Mouse (Mus musculus): ENCODE data around the gene Hemk1. TPM values are rescaled to one million over a fixed set of nuclear protein-coding genes. Genes with fewer than 3 reads are reported as not detected.

Hemk1 gene
- polyA plus RNA-seq, 1 experiment from 2014 or later: 10.1 TPM

DNA sequence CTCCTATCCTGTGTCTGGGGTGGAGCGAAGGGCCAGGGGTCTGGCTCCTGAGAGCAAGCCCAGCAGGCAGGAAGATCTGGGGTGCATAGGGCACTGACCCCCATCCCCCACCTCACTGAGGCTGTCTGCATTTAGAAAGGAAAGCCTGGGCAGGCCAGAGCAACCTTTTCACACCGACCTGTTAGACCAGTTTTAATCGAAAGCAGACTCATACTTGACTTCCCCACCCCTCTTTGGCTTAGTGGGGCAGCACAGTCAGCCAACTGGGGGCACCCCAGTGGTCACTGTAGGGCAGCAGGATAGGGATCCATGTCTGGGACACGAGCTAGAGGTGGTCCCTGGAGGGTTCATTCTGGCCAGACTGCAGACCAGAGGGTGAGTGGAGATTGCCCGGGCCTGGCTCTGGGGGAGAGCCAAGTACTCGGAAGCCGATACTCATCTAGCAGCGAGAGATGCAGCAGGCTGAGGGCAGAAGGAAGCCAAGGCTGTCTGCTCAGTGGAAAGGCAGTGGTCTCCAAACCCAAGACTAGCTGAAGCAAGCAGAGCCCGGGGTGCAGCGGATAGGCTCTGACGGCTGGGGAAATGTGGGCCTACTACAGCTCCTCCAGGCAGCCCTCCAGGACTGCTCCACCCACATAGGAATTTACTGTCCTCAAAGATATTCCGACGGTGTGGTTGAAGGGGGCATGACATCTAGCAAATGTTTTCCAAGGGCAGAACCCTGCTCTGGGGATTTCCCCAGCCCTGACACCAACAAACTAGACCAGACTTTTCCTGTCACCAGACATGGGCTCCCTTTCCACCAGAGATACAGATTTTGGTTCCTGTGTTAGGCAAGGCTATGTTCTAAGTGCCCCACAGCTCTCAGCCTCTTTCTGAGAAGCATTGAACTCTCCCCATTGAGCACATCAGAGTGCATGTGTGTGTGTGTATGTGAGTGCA is 32.3 kb downstream of the Hemk1 start:
- WGBS: 43% methylated on average over 13 of the region's 13 CpGs
- Histone ChIP-seq H3K9ac (no peak overlapping the region), H3K27me3 (no peaks in the 10 kb centered on the region), H3K4me2 (no peak overlapping the region), H3K36me3 (peaks cover 16% of the 10 kb centered on the region), H3K9me3 (no peaks in the 10 kb centered on the region), H3K27ac (no peak overlapping the region; the same call in 1 of the 2 replicates), H3K4me1 (peaks cover 21% of the 10 kb centered on the region), H3K4me3 (no peak overlapping the region)
- no peak for ATAC-seq (ENCODE audit: insufficient number of reproducible peaks, low FRiP score, low TSS enrichment, low read depth)

DNA sequence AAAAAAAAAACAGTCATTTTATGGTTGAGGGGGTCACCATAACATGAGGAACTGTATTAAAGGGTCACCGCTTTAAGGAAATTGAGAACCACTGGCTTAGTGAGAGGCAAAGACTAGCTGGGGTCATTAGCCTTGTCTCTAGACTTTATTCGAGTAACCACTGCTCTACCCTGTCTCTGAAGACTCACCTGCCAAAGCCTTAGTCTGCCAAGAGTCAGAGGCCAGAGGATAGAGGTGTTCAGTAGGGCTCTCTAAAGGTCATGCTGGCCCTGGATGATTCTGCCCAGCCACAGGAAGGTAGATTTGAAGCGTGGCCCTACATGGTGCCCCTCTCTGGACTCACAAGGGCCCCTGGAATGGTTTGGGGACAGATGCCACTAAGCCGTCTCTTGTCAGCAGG is 33.1 kb downstream of the Hemk1 start:
- Histone ChIP-seq H3K27ac (no peak overlapping the region), H3K4me2 (no peak overlapping the region), H3K4me3 (no peak overlapping the region), H3K4me1 (peaks cover 21% of the 10 kb centered on the region), H3K9me3 (no peaks in the 10 kb centered on the region), H3K27me3 (no peaks in the 10 kb centered on the region), H3K9ac (no peak overlapping the region), H3K36me3 (peaks cover 24% of the 10 kb centered on the region)
- ATAC-seq (ENCODE audit: insufficient number of reproducible peaks, low FRiP score, low TSS enrichment, low read depth): no peak
- WGBS: 79% methylated on average over 4 of the region's 4 CpGs

DNA sequence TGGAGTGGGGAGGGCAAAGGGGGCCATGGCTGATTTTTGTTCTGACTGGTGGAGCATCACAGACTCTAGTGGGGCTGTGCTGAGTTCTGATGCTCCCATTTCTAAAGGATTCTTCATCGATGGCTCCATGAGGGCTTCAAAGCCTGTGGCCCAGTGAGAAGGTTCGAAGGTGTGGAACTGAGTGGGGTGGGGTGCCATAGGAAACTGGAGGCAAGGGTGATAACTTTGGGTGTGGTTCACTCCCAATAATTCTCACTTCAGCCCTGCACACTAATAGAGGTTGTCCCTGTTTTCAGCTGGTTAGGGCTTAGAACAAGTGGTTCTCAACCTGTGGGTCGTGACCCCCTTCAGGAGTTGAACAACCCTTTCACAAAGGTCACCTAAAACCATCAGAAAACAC is 33.8 kb downstream of the Hemk1 start:
- no peaks in the 10 kb centered on the region for H3K9me3 ChIP-seq
- H3K4me1 ChIP-seq: peaks cover 21% of the 10 kb centered on the region
- ATAC-seq (ENCODE audit: insufficient number of reproducible peaks, low FRiP score, low TSS enrichment, low read depth): no peak
- H3K4me3 ChIP-seq: no peak overlapping the region
- 89% methylated on average over 3 of the region's 3 CpGs for WGBS
- H3K27me3 ChIP-seq: no peaks in the 10 kb centered on the region
- H3K4me2 ChIP-seq: no peak overlapping the region
- H3K9ac ChIP-seq: no peak overlapping the region
- H3K36me3 ChIP-seq: peaks cover 27% of the 10 kb centered on the region
- H3K27ac ChIP-seq: no peak overlapping the region

DNA sequence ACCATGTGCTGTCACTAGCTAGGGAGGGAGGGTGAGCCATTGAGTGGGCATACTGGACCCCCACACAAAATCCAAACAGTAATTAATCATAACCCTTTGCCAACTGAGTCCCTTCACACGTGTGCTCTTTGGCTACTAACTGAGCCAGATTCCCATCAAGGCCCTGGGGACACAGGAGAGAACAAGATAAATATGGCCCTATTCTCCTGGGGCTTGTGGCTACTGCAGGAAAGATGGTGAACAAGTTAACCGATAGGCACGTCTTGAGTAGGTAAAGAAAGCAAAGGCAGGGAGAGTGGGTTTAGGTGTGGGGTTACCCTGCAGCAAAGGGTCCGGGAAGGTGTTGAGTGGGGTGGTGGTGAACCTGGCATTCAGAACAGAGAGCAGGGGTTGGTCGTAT is 34.2 kb downstream of the Hemk1 start:
- Histone ChIP-seq H3K27ac (no peak overlapping the region), H3K4me3 (no peak overlapping the region), H3K4me1 (peaks cover 23% of the 10 kb centered on the region), H3K36me3 (peaks cover 27% of the 10 kb centered on the region), H3K27me3 (no peaks in the 10 kb centered on the region), H3K9me3 (no peaks in the 10 kb centered on the region), H3K9ac (no peak overlapping the region), H3K4me2 (no peak overlapping the region)
- ATAC-seq (ENCODE audit: insufficient number of reproducible peaks, low FRiP score, low TSS enrichment, low read depth): no peak
- WGBS: 77% methylated on average over 5 of the region's 5 CpGs

DNA sequence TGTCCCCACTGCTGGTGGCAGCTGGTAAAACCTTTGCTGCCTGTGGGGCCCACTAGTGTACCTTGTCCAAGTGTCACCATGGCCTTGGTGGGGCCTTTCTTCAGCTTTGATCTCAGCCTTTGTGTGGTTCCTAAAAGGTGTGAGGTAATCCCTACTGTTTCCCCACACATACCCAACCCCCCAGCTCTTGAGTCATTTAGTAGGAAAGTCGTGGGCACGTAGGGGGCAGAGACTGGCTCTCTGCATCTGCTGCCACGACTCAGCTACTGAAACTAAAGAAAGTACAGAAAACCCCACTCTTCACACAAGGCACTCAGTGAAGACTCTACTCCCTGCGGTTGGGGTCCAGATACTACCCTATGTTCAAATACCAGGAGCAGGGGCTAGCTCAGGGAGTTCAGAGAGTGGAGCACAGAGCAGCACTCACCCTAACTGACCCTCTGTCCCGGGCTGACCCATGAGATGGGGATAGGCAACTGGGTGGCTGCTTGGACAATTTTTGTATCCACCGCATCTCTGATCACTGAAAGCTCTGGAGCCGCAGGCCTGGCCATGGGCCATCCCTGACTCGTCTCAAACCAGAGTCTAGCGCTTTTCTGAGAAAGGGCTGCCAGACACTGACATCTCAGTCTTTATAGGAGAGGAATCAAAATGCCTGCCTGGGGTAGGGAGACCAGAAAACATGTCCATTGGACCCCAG is 34.9 kb downstream of the Hemk1 start:
- WGBS: 76% methylated on average over 9 of the region's 9 CpGs
- ATAC-seq (ENCODE audit: insufficient number of reproducible peaks, low FRiP score, low TSS enrichment, low read depth): no peak
- no peak overlapping the region for H3K27ac ChIP-seq
- peaks cover 27% of the 10 kb centered on the region for H3K4me1 ChIP-seq
- H3K4me2 ChIP-seq: no peak overlapping the region
- H3K9me3 ChIP-seq: no peaks in the 10 kb centered on the region
- peaks cover 27% of the 10 kb centered on the region for H3K36me3 ChIP-seq
- H3K4me3 ChIP-seq: no peak overlapping the region
- no peak overlapping the region for H3K9ac ChIP-seq
- no peaks in the 10 kb centered on the region for H3K27me3 ChIP-seq

DNA sequence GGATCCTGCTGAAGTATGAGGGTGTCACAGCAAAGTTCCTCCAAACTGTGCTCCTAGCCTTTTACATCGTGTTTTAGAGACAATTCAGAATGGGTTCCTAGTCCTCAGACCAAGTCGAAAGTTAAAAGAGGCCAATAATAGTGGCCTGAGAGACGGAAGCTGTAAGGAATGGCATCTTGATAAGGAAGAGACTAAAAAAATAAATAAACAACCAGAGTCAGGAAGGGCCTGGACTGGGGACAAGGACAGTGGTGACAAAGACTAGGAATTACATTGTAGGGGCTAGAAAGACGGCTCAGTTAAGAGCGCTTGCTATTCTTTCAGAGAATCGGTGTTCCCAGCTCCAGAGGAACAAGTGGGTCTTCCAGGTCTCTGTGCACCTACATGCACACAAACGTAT is 35.6 kb downstream of the Hemk1 start:
- Histone ChIP-seq H3K36me3 (peaks cover 27% of the 10 kb centered on the region), H3K4me1 (peaks cover 26% of the 10 kb centered on the region), H3K9ac (no peak overlapping the region), H3K27me3 (no peaks in the 10 kb centered on the region), H3K4me3 (no peak overlapping the region), H3K9me3 (no peaks in the 10 kb centered on the region), H3K27ac (no peak overlapping the region), H3K4me2 (no peak overlapping the region)
- ATAC-seq (ENCODE audit: insufficient number of reproducible peaks, low FRiP score, low TSS enrichment, low read depth): no peak
- 71% methylated on average over 7 of the region's 7 CpGs for WGBS

DNA sequence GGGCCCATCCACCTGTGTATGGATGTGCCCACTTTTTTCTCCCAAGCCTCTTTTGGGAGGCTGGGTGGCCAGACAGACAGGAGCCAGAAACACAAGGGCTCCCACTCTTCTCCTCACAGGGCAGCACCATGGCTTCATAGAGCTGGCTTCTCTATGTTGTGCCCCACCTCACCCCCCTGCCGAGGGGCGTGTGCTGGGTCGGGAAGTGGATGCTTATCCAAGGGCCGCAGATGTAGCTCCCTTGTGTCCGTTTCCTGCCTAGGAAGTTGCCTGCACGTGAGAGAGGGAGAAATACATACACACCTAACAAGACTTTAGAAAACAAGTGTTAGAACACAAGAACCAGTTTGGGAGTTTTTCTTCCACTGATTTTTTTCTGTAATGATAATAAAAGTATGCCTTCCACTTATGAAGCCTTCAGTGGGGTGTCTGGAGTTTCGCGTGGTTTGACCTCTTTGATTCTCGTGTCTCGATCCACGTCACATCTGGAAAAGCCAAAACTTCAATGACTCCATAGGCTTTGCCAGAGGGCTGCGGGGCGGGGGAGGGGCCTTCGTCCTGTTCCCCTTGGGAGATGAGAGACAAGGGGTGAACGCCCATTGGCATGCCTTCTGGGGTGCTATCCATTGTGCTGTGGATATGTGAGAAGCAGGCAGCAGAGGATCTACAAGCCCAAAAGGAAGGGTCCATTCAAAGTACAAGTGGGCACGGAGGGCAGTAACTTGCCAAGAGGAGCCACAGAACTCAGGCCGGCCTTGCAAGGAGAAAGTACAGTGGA is 36.4 kb downstream of the Hemk1 start:
- Histone ChIP-seq H3K27me3 (no peaks in the 10 kb centered on the region), H3K36me3 (peaks cover 27% of the 10 kb centered on the region), H3K4me1 (peaks cover 30% of the 10 kb centered on the region), H3K27ac (no peak overlapping the region), H3K4me2 (no peak overlapping the region), H3K9me3 (no peaks in the 10 kb centered on the region), H3K4me3 (no peak overlapping the region), H3K9ac (no peak overlapping the region)
- WGBS: 82% methylated on average over 17 of the region's 17 CpGs
- no peak for ATAC-seq (ENCODE audit: insufficient number of reproducible peaks, low FRiP score, low TSS enrichment, low read depth)

DNA sequence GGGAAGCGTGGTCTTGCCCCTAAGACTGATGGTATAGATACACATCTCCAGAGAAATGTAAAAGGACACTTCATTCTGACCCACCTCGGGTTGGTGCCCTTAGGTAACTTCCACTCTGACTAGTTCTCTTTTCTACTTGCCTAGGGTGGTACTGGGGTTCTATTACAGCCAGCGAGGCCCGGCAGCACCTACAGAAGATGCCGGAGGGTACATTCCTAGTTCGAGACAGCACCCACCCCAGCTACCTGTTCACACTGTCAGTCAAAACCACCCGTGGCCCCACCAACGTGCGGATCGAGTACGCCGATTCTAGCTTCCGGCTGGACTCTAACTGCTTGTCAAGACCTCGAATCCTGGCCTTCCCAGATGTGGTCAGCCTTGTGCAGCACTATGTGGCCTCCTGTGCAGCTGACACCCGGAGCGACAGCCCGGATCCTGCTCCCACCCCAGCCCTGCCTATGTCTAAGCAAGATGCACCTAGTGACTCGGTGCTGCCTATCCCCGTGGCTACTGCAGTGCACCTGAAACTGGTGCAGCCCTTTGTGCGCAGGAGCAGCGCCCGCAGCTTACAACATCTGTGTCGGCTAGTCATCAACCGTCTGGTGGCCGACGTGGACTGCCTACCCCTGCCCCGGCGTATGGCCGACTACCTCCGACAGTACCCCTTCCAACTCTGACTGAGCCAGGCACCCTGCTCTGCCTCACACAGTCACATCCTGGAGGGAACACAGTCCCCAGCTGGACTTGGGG is 37.8 kb downstream of the Hemk1 start:
- no peak overlapping the region for H3K9ac ChIP-seq
- ATAC-seq (ENCODE audit: insufficient number of reproducible peaks, low FRiP score, low TSS enrichment, low read depth): no peak
- H3K4me2 ChIP-seq: no peak overlapping the region
- no peaks in the 10 kb centered on the region for H3K9me3 ChIP-seq
- H3K36me3 ChIP-seq: peaks cover 27% of the 10 kb centered on the region
- no peak overlapping the region for H3K27ac ChIP-seq
- no peaks in the 10 kb centered on the region for H3K27me3 ChIP-seq
- H3K4me3 ChIP-seq: no peak overlapping the region
- 89% methylated on average over 30 of the region's 30 CpGs for WGBS
- H3K4me1 ChIP-seq: peaks cover 27% of the 10 kb centered on the region

DNA sequence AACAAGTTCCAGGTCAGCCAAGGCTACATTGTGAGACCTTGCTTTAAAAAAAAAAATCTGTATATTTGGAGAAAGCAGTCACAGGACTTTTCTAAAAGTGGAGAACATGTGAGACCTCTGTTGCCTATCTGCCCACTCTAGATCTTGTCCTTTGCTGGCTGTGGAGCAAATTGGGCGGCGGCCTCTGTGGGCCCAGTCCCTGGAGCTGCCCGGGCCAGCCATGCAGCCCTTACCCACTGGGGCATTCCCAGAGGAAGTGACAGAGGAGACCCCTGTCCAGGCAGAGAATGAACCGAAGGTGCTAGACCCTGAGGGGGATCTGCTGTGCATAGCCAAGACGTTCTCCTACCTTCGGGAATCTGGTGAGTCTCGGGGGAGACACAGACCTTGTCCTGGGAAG is 38.4 kb downstream of the Hemk1 start:
- no peak for ATAC-seq (ENCODE audit: insufficient number of reproducible peaks, low FRiP score, low TSS enrichment, low read depth)
- Histone ChIP-seq H3K9ac (no peak overlapping the region), H3K4me3 (no peak overlapping the region), H3K27me3 (no peaks in the 10 kb centered on the region), H3K27ac (no peak overlapping the region), H3K9me3 (no peaks in the 10 kb centered on the region), H3K4me2 (no peak overlapping the region), H3K4me1 (peaks cover 24% of the 10 kb centered on the region), H3K36me3 (peaks cover 27% of the 10 kb centered on the region)
- 88% methylated on average over 7 of the region's 7 CpGs for WGBS

DNA sequence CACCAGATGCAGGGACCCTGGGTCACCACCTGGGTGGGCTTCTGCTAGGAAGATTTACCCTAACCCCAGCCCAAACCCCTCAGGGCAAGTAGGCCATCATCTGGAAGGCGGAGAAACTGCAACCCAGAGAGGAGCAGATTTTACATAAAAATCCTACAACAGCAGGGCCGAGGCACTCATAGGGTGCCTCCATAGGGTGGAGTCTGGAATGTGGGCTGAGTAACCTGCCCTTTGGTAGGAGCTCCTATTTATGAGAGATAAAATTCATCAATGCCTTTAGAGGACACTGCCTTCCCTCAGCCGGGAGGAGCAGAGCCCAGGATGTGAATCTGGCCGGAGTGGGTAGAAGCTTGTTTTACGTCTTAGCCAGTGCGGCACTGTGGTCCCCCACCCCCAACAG is 39.3 kb downstream of the Hemk1 start:
- no peaks in the 10 kb centered on the region for H3K27me3 ChIP-seq
- H3K4me1 ChIP-seq: peaks cover 27% of the 10 kb centered on the region
- H3K27ac ChIP-seq: no peak overlapping the region
- no peak overlapping the region for H3K9ac ChIP-seq
- ATAC-seq (ENCODE audit: insufficient number of reproducible peaks, low FRiP score, low TSS enrichment, low read depth): no peak
- H3K36me3 ChIP-seq: peaks cover 27% of the 10 kb centered on the region
- H3K4me2 ChIP-seq: no peak overlapping the region
- WGBS: 70% methylated on average over 6 of the region's 6 CpGs
- H3K9me3 ChIP-seq: no peaks in the 10 kb centered on the region
- H3K4me3 ChIP-seq: peak overlapping the region; percentile 9; the same call in 1 of the 2 replicates

DNA sequence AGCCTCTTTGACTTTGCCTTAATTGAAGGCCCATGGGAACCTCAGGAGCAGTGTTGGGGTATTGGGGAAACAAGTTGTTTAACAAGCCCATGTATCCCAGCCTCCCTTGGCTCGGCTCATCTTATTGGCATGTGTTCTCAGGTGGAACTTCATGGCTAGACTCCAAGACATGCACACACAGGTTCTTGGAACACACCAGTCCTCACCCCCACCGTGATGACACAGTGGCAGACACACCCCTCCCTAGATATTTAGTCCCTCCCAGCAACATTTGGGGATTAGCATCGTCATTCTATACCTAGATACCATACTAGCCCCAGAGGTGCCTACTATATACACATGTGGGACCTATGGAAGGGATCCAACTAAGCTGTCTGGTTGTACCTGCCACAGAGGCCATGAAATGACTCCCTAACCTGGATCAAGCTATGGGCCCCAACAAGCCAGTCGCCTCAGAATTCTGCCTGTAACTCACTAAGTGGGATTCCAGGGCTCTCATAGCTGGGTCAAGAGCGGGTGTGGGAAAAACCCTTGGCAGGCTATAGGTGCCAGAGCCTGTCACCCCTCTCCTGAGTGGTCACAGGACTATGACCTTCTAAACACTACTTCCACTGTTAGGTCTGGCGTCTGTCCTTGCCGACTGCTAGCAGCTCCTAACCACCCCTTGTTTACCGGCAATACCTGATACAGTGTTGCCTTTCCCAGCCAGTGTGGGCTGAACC is 39.9 kb downstream of the Hemk1 start:
- peak overlapping the region; percentile 84 for H3K4me2 ChIP-seq
- H3K9ac ChIP-seq: no peak overlapping the region
- peaks cover 27% of the 10 kb centered on the region for H3K36me3 ChIP-seq
- H3K27ac ChIP-seq: peak overlapping the region; percentile 43; the same call in 1 of the 2 replicates
- H3K27me3 ChIP-seq: 0 out of 2 replicates have a peak, but pooled peaks cover 2% of the 10 kb centered on the region
- ATAC-seq (ENCODE audit: insufficient number of reproducible peaks, low FRiP score, low TSS enrichment, low read depth): no peak
- H3K9me3 ChIP-seq: no peaks in the 10 kb centered on the region
- peaks cover 27% of the 10 kb centered on the region for H3K4me1 ChIP-seq
- 63% methylated on average over 8 of the region's 8 CpGs for WGBS
- peak overlapping the region; percentile 71 for H3K4me3 ChIP-seq
